ENCODE assay signal across 8 mouse cellular contexts in genomic region chr11:78466242-78466912, GRCm38 (mm10). TPM values are rescaled to one million over a fixed set of nuclear protein-coding genes. Genes with fewer than 3 reads are reported as not detected.
DNase-seq lines count a peak whose midpoint lies in the region; ATAC-seq and TF ChIP-seq lines count a peak whose summit lies in the region.

No protein-coding gene starts in this region.

- no peak for DNase-seq in heart, adult 8-10 months (ENCODE audit: low spot score)
- DNase-seq in midbrain, embryonic 10.5 days (ENCODE audit: low spot score), result peak; percentile 22
- DNase-seq in spleen, postnatal 4 days (ENCODE audit: low spot score in 2 of 2), result no peak
- DNase-seq in frontal cortex, adult 2 months (ENCODE audit: extremely low spot score in 1 of 2, low spot score in 1 of 2), result no peak
- no peak for DNase-seq in gastrocnemius, postnatal 14 days

- no peaks in the 10 kb centered on the region for H3K36me3 ChIP-seq in heart, embryonic 12.5 days
- H3K36me3 ChIP-seq in hindbrain, embryonic 13.5 days, result peaks cover 10% of the 10 kb centered on the region
- H3K36me3 ChIP-seq in midbrain, embryonic 10.5 days, result peaks cover 16% of the 10 kb centered on the region

- H3K4me1 ChIP-seq in heart, embryonic 12.5 days (replicated peaks), result peaks cover 28% of the 10 kb centered on the region
- peaks cover 27% of the 10 kb centered on the region for H3K4me1 ChIP-seq in bone marrow macrophage, adult 2 months (ENCODE audit: control insufficient read depth, insufficient read depth, low read length)
- peaks cover 16% of the 10 kb centered on the region for H3K4me1 ChIP-seq in hindbrain, embryonic 13.5 days (replicated peaks)
- H3K4me1 ChIP-seq in midbrain, embryonic 10.5 days, result peaks cover 39% of the 10 kb centered on the region

- H3K27ac ChIP-seq in heart, embryonic 12.5 days (ENCODE audit: poor library complexity, severe bottlenecking), result peak overlapping the region; percentile 69
- no peak overlapping the region for H3K27ac ChIP-seq in bone marrow macrophage, adult 2 months (ENCODE audit: insufficient read depth, low read depth, low read length)
- H3K27ac ChIP-seq in hindbrain, embryonic 13.5 days, result peak overlapping the region; percentile 87
- peak overlapping the region; percentile 97 for H3K27ac ChIP-seq in midbrain, embryonic 10.5 days (replicated peaks)

- ATAC-seq in heart, embryonic 12.5 days (ENCODE audit: insufficient number of reproducible peaks, low FRiP score), result 0 out of 2 replicates have a peak, but pooled peaks have one; percentile 7
- peak; percentile 39; the same call in 1 of the 2 replicates for ATAC-seq in hindbrain, embryonic 13.5 days (ENCODE audit: low FRiP score)

- TF ChIP-seq POLR2A in bone marrow macrophage, adult 2 months (IDR thresholded peaks at IDR 0.05; ENCODE audit: borderline replicate concordance, low read depth, low read length), result no peak

- H3K4me3 ChIP-seq in heart, embryonic 12.5 days, result peak overlapping the region; percentile 57
- peak overlapping the region; percentile 81 for H3K4me3 ChIP-seq in bone marrow macrophage, adult 2 months (ENCODE audit: insufficient read depth, low read length)
- peak overlapping the region; percentile 56 for H3K4me3 ChIP-seq in hindbrain, embryonic 13.5 days
- H3K4me3 ChIP-seq in midbrain, embryonic 10.5 days, result peak overlapping the region; percentile 82

- 73% methylated on average over 23 of the region's 23 CpGs for WGBS in heart, embryonic 12.5 days
- 54% methylated on average over 23 of the region's 23 CpGs for WGBS in hindbrain, embryonic 13.5 days
- 56% methylated on average over 23 of the region's 23 CpGs for WGBS in midbrain, embryonic 10.5 days

- TF ChIP-seq CTCF in bone marrow macrophage, adult 2 months (IDR thresholded peaks at IDR 0.05; ENCODE audit: low read depth, low read length), result no peak

- intact Hi-C loops in gastrocnemius, postnatal 14 days (cut with DNase I; ENCODE audit: low total_unique reads), result no loop called here

- H3K4me2 ChIP-seq in heart, embryonic 12.5 days, result peak overlapping the region; percentile 69
- peak overlapping the region; percentile 63 for H3K4me2 ChIP-seq in hindbrain, embryonic 13.5 days

- no peaks in the 10 kb centered on the region for H3K27me3 ChIP-seq in heart, embryonic 12.5 days (replicated peaks)
- no peaks in the 10 kb centered on the region for H3K27me3 ChIP-seq in hindbrain, embryonic 13.5 days
- H3K27me3 ChIP-seq in midbrain, embryonic 10.5 days (ENCODE audit: low read depth, poor library complexity, severe bottlenecking), result 0 out of 2 replicates have a peak, but pooled peaks cover 8% of the 10 kb centered on the region

- peaks cover 7% of the 10 kb centered on the region; the same call in 1 of the 2 replicates for H3K9me3 ChIP-seq in heart, embryonic 12.5 days (replicated peaks)
- H3K9me3 ChIP-seq in hindbrain, embryonic 13.5 days, result no peaks in the 10 kb centered on the region
- H3K9me3 ChIP-seq in midbrain, embryonic 10.5 days (replicated peaks), result no peaks in the 10 kb centered on the region

- peak overlapping the region; percentile 72 for H3K9ac ChIP-seq in heart, embryonic 12.5 days
- peak overlapping the region; percentile 77 for H3K9ac ChIP-seq in hindbrain, embryonic 13.5 days

RNA-seq across cellular contexts. Expression of gene Slc46a1, which starts 0.9 kb away (rescaled TPM):
- polyA plus RNA-seq in heart, embryonic 12.5 days (2016; fragmentation: Nextera tagmentation; extraction: Ambion mirVana), result 6.0 and 7.3 TPM in 2 replicates
- 1 to 10 TPM; 1.4 to 3.3 (median 1.9) TPM for total RNA-seq in heart, adult 8-10 months (2022)
- 9.1 and 9.7 TPM in 2 replicates for polyA plus RNA-seq in bone marrow macrophage, adult 2 months (2012; ENCODE audit: insufficient read depth, insufficient read length, missing spikeins)
- 22.2 and 22.9 TPM in 2 replicates for polyA plus RNA-seq in hindbrain, embryonic 13.5 days (2015; fragmentation: Nextera tagmentation; extraction: Ambion mirVana)
- 23.2 and 27.1 TPM in 2 replicates for polyA plus RNA-seq in midbrain, embryonic 10.5 days (2016; fragmentation: Nextera tagmentation; extraction: Ambion mirVana)
- polyA plus RNA-seq in frontal cortex, adult 2 months (2012; rRNA removed), result 14.1 and 14.4 TPM in 2 replicates
- 1 to 10 TPM in 1 of 2 experiments, under 1 TPM in 1; 0.95 to 2.1 TPM for total RNA-seq in gastrocnemius, postnatal 14 days (2021)

RNA-seq across cellular contexts. Expression of gene Sarm1, which starts 31.2 kb away (rescaled TPM):
- 0.31 and 0.40 TPM in 2 replicates for polyA plus RNA-seq in heart, embryonic 12.5 days (2016; fragmentation: Nextera tagmentation; extraction: Ambion mirVana)
- total RNA-seq in heart, adult 8-10 months (2022), result under 1 TPM; 0.38 to 0.81 (median 0.48) TPM
- polyA plus RNA-seq in bone marrow macrophage, adult 2 months (2012; ENCODE audit: insufficient read depth, insufficient read length, missing spikeins), result 1.5 and 2.0 TPM in 2 replicates
- polyA plus RNA-seq in hindbrain, embryonic 13.5 days (2015; fragmentation: Nextera tagmentation; extraction: Ambion mirVana), result 45.0 and 47.2 TPM in 2 replicates
- polyA plus RNA-seq in midbrain, embryonic 10.5 days (2016; fragmentation: Nextera tagmentation; extraction: Ambion mirVana), result 16.9 and 23.9 TPM in 2 replicates
- 28.6 and 29.2 TPM in 2 replicates for polyA plus RNA-seq in frontal cortex, adult 2 months (2012; rRNA removed)
- under 1 TPM; 0.55 to 0.72 TPM for total RNA-seq in gastrocnemius, postnatal 14 days (2021)

RNA-seq across cellular contexts. Expression of gene Vtn, which starts 32.5 kb away (rescaled TPM):
- 0.45 and 3.6 TPM in 2 replicates for polyA plus RNA-seq in heart, embryonic 12.5 days (2016; fragmentation: Nextera tagmentation; extraction: Ambion mirVana)
- 10 to 100 TPM; 14.3 to 19.1 (median 17.1) TPM for total RNA-seq in heart, adult 8-10 months (2022)
- not detected in 2 replicates for polyA plus RNA-seq in bone marrow macrophage, adult 2 months (2012; ENCODE audit: insufficient read depth, insufficient read length, missing spikeins)
- 171 and 184 TPM in 2 replicates for polyA plus RNA-seq in hindbrain, embryonic 13.5 days (2015; fragmentation: Nextera tagmentation; extraction: Ambion mirVana)
- 116 and 119 TPM in 2 replicates for polyA plus RNA-seq in midbrain, embryonic 10.5 days (2016; fragmentation: Nextera tagmentation; extraction: Ambion mirVana)
- 181 and 199 TPM in 2 replicates for polyA plus RNA-seq in frontal cortex, adult 2 months (2012; rRNA removed)
- total RNA-seq in gastrocnemius, postnatal 14 days (2021), result 10 to 100 TPM; 24.3 to 31.5 TPM

RNA-seq across cellular contexts. Expression of gene Sebox, which starts 36.9 kb away (rescaled TPM):
- not detected in 2 replicates for polyA plus RNA-seq in heart, embryonic 12.5 days (2016; fragmentation: Nextera tagmentation; extraction: Ambion mirVana)
- not detected for total RNA-seq in heart, adult 8-10 months (2022)
- not detected in 2 replicates for polyA plus RNA-seq in bone marrow macrophage, adult 2 months (2012; ENCODE audit: insufficient read depth, insufficient read length, missing spikeins)
- polyA plus RNA-seq in hindbrain, embryonic 13.5 days (2015; fragmentation: Nextera tagmentation; extraction: Ambion mirVana), result 0.13 and 0.19 TPM in 2 replicates
- polyA plus RNA-seq in midbrain, embryonic 10.5 days (2016; fragmentation: Nextera tagmentation; extraction: Ambion mirVana), result 0.20 TPM in 1 of 2 replicates, not detected in the other
- 3.0 and 3.6 TPM in 2 replicates for polyA plus RNA-seq in frontal cortex, adult 2 months (2012; rRNA removed)
- not detected for total RNA-seq in gastrocnemius, postnatal 14 days (2021)

RNA-seq across cellular contexts. Expression of gene Slc13a2, which starts 44.4 kb away (rescaled TPM):
- not detected in 2 replicates for polyA plus RNA-seq in heart, embryonic 12.5 days (2016; fragmentation: Nextera tagmentation; extraction: Ambion mirVana)
- total RNA-seq in heart, adult 8-10 months (2022), result not detected
- 0.99 and 1.2 TPM in 2 replicates for polyA plus RNA-seq in bone marrow macrophage, adult 2 months (2012; ENCODE audit: insufficient read depth, insufficient read length, missing spikeins)
- not detected in 2 replicates for polyA plus RNA-seq in hindbrain, embryonic 13.5 days (2015; fragmentation: Nextera tagmentation; extraction: Ambion mirVana)
- polyA plus RNA-seq in midbrain, embryonic 10.5 days (2016; fragmentation: Nextera tagmentation; extraction: Ambion mirVana), result not detected in 2 replicates
- polyA plus RNA-seq in frontal cortex, adult 2 months (2012; rRNA removed), result not detected in 2 replicates
- total RNA-seq in gastrocnemius, postnatal 14 days (2021), result not detected

Comparison
In these comparisons a context has a peak if more than half of its experiments do, and no peak if none do; other contexts are left out.
1. RNA of gene Vtn, which starts 32.5 kb away (polyA plus RNA-seq): 181 to 199 TPM in frontal cortex, adult 2 months, 171 to 184 TPM in hindbrain, embryonic 13.5 days and 116 to 119 TPM in midbrain, embryonic 10.5 days; 0.45 to 3.6 TPM in heart, embryonic 12.5 days and not detected in bone marrow macrophage, adult 2 months; every median in the first group is over 10 times any median in the second.
2. Peak in every context shown above with its lines, with median percentiles within 50 percentile points of each other: H3K4me3 ChIP-seq.